Comparison of ENCODE assay signal across 8 mouse cellular contexts in the genomic region with DNA sequence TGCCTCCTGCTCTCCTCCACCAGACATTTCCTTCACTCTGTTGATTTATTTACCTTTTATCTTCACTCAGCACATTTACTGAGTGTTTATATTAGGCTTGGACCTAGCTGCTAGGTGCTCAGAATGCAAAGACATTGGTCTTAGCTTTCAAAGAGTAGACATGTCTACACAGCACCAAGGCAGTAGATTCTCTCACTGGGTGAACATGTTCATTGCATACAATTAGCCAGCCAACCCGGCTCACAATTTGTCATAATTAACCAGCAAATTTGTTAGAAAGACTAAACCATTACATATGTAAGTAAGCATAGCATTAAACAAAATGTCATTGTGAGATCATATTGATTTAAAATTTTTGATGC.
A peak's percentile ranks its signal among the peaks of the same experiment; 100 is the strongest.
DNase-seq lines count a peak whose midpoint lies in the region; ATAC-seq and TF ChIP-seq lines count a peak whose summit lies in the region.

No protein-coding gene starts in this region.

- H3K9me3 ChIP-seq in liver, embryonic 12.5 days (replicated peaks) = no peaks in the 10 kb centered on the region
- H3K9me3 ChIP-seq in forebrain, embryonic 12.5 days = no peaks in the 10 kb centered on the region
- H3K9me3 ChIP-seq in intestine, postnatal 0 days (ENCODE audit: control insufficient read depth) = no peaks in the 10 kb centered on the region
- H3K9me3 ChIP-seq in neural tube, embryonic 13.5 days = no peaks in the 10 kb centered on the region

- ATAC-seq in liver, embryonic 12.5 days = no peak
- peak; percentile 41; the same call in 1 of the 2 replicates for ATAC-seq in forebrain, embryonic 12.5 days (ENCODE audit: low FRiP score)
- no peak for ATAC-seq in intestine, postnatal 0 days
- no peak for ATAC-seq in neural tube, embryonic 13.5 days (ENCODE audit: low read depth)

- no peak overlapping the region for H3K4me3 ChIP-seq in liver, embryonic 12.5 days
- H3K4me3 ChIP-seq in forebrain, embryonic 12.5 days (replicated peaks) = no peak overlapping the region
- no peak overlapping the region for H3K4me3 ChIP-seq in intestine, postnatal 0 days (ENCODE audit: low read depth, low read length)
- 0 out of 2 replicates have a peak overlapping the region, but pooled peaks have one; percentile 11 for H3K4me3 ChIP-seq in neural tube, embryonic 13.5 days

- 56% methylated on average over 1 of the region's 1 CpGs for WGBS in liver, embryonic 12.5 days (ENCODE audit: insufficient replicate concordance)
- WGBS in forebrain, embryonic 12.5 days = 49% methylated on average over 1 of the region's 1 CpGs
- WGBS in intestine, postnatal 0 days = 21% methylated on average over 1 of the region's 1 CpGs
- WGBS in neural tube, embryonic 13.5 days = 30% methylated on average over 1 of the region's 1 CpGs

- peak overlapping the region; percentile 44 for H3K4me2 ChIP-seq in liver, embryonic 12.5 days
- peak overlapping the region; percentile 32; the same call in 1 of the 2 replicates for H3K4me2 ChIP-seq in forebrain, embryonic 12.5 days
- H3K4me2 ChIP-seq in intestine, postnatal 0 days (replicated peaks; ENCODE audit: low read depth) = peak overlapping the region; percentile 21; the same call in 1 of the 2 replicates
- H3K4me2 ChIP-seq in neural tube, embryonic 13.5 days = peak overlapping the region; percentile 47

- TF ChIP-seq CTCF in intestine, postnatal 0 days (IDR thresholded peaks at IDR 0.05; ENCODE audit: low read depth) = no peak

- DNase-seq in liver = no peak
- DNase-seq in left cerebral cortex, postnatal 10 days (ENCODE audit: extremely low spot score in 1 of 2, low spot score in 2 of 2) = no peak
- no peak for DNase-seq in right cerebral cortex, postnatal 36 days (ENCODE audit: low spot score in 2 of 2)
- no peak for DNase-seq in cerebellum, adult 8-10 months

- no peak overlapping the region for H3K9ac ChIP-seq in liver, embryonic 12.5 days
- no peak overlapping the region for H3K9ac ChIP-seq in forebrain, embryonic 12.5 days
- no peak overlapping the region for H3K9ac ChIP-seq in intestine, postnatal 0 days (ENCODE audit: low read depth, low read length)
- H3K9ac ChIP-seq in neural tube, embryonic 13.5 days = peak overlapping the region; percentile 45; the same call in 1 of the 2 replicates

- no peak overlapping the region for H3K27ac ChIP-seq in liver, embryonic 12.5 days
- no peak overlapping the region for H3K27ac ChIP-seq in forebrain, embryonic 12.5 days
- no peak overlapping the region for H3K27ac ChIP-seq in intestine, postnatal 0 days (ENCODE audit: low read depth, low read length)
- peak overlapping the region; percentile 79 for H3K27ac ChIP-seq in neural tube, embryonic 13.5 days (replicated peaks)

- H3K36me3 ChIP-seq in liver, embryonic 12.5 days = no peaks in the 10 kb centered on the region
- H3K36me3 ChIP-seq in forebrain, embryonic 12.5 days (replicated peaks) = no peaks in the 10 kb centered on the region
- no peaks in the 10 kb centered on the region for H3K36me3 ChIP-seq in intestine, postnatal 0 days (ENCODE audit: control insufficient read depth, insufficient read depth)
- H3K36me3 ChIP-seq in neural tube, embryonic 13.5 days = no peaks in the 10 kb centered on the region

- intact Hi-C loops in left cerebral cortex, postnatal 10 days (cut with DNase I) = no loop called here

- H3K27me3 ChIP-seq in liver, embryonic 12.5 days (replicated peaks) = no peaks in the 10 kb centered on the region
- H3K27me3 ChIP-seq in forebrain, embryonic 12.5 days = no peaks in the 10 kb centered on the region
- H3K27me3 ChIP-seq in intestine, postnatal 0 days (replicated peaks; ENCODE audit: control insufficient read depth, insufficient read depth, low read length) = no peaks in the 10 kb centered on the region
- H3K27me3 ChIP-seq in neural tube, embryonic 13.5 days = no peaks in the 10 kb centered on the region

- peaks cover 6% of the 10 kb centered on the region for H3K4me1 ChIP-seq in liver, embryonic 12.5 days
- peaks cover 11% of the 10 kb centered on the region for H3K4me1 ChIP-seq in forebrain, embryonic 12.5 days
- H3K4me1 ChIP-seq in intestine, postnatal 0 days (replicated peaks; ENCODE audit: control insufficient read depth, insufficient read depth, low read length) = 0 out of 2 replicates have a peak, but pooled peaks cover 5% of the 10 kb centered on the region
- H3K4me1 ChIP-seq in neural tube, embryonic 13.5 days (replicated peaks) = peaks cover 14% of the 10 kb centered on the region
